Mouse (Mus musculus): Measurements from ENCODE around the gene Hoxa9.
A peak's percentile ranks its signal among the peaks of the same experiment; 100 is the strongest.

Hoxa9 gene

DNA sequence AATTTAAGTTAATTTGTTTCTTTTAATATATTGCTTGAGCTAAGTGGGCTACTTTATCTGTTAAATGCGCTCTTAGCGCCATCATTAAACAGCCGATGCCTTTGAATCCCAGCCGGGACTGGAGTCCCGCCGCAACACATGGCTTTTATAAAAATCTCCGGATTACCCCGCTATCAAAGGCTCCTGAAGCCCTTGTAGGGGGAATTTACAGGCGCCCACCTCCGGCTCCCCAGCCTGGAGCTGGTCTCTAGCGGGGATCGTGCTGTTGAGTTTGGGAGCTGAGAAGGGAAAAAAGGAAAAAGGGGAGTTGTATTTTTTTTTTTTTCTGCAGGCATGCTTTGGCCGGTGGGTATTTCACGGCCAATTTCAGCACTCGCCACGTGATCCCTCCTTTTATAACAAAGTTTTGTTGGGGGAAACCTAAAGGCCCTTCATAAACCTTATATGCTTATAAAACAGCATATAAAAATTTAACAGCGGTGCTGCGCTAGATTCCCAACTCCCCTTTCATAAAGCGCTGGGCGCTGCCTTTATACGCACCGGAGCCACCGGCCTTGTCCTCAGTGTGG lies 13.7 kb upstream of the Hoxa9 start:
- DNase-seq (ENCODE audit: low spot score): no peak

DNA sequence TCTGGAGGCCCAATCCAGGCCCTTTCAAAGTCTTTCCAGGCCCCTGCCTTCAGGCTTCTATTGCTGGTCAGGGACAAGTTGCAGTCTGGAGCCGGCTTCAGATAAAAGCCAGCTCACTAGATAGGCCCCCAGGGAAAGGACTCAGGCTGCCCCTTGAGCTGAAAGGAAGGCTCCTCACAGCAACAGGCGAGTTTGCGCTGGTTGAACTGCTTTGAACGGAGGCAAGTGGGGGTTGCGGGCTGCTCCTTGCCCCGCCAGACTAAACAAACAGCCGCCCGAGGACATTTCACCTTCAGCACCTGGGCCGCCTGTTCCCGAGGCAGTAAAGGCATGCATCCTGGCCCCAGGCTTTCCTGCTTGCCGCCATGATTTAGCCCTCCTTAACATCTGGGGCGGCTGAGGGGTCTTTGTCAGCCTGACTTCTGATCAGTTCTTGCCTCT lies 12.8 kb upstream of the Hoxa9 start:
- no peak for DNase-seq (ENCODE audit: low spot score)

DNA sequence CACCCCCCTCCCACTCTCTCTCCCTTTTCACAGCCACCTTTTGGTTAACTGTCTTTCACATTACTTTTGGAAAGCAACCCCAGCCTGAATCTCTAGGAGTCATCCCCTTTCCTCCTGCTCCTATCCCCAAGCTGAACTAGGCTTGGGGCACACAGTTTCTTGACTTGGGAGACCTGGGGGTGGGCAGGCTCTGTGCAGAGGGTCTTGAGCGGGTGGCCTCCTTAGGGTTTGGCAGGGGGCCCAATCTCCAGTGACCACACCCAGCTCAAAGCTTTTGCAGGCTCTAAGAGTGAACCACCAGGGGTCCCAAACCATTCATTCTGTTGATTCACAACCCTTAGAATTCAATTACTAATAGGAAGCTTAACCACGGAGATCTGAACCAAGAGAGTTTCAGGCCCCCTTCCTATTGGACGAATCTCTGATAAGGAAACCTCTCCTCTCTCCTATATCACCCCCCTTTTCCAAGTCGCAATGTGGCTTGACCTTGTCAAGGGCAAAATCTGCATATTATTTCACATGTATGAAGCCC lies 12.0 kb upstream of the Hoxa9 start:
- no peak for DNase-seq (ENCODE audit: low spot score)

DNA sequence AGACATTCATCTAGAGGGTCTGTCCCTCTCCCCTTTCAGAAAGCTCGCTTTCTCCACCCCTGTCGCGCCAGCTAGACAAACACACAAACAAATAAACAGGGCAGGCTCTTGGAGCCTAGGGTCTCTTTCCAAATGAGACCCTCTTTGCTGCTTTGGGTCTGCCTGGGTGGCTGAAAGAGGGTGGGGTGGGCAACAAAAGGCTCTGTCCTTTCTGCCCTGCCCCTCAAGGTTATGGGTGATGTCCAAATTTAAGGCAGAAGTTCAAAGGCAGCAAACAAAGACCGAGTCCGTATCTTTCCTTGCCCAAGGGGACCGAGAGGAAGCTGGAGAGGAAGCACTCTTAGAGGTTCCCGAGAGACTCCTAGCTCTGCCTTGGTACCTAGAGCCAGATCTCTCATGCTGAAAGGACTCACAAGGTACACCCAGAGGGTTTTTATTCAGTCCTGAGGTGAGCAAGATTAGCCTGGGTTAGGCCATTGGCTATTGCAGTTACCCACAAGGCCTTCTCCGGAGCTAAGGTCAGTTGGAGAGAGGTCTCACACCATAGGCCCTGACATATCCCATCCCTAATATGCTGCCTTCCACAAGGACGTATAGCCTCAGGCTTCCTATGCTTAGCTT lies 10.2 kb upstream of the Hoxa9 start:
- no peak for DNase-seq (ENCODE audit: low spot score)

DNA sequence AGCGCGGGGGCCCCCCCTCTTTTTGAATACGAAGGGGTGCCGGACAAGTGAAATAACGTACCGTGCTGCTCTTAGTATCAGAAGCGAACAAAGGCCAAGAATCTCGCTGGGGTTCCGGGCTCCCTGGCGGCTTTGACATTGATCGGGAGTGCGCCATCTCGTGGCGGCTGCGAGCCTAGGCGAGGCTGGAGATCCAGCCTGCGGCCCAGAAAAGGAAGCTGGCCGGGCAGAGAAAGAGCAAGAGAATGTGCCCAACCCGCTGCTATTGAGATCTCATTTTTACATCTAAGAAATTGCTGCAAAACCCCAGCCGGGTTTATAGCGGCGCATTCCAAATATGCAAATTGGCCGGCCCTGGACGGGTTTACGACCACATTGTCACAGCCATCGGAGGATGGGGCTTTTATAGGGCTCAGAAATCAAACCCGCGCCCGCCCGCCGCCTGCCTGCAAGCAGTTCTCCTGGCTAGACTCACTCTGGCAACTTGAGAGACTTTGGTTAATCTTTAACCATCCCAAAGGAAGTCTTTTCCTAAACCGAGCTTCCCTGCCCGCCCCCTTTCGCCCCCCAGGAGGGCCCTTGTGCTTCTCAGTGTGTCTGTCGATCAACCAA lies 9.6 kb upstream of the Hoxa9 start, which contains the start of gene Hoxa10:
Gene Hoxa10 (minus strand): TSS at position 466 of the 612 bp plus-strand sequence.
- DNase-seq (ENCODE audit: low spot score): peak; percentile 71

DNA sequence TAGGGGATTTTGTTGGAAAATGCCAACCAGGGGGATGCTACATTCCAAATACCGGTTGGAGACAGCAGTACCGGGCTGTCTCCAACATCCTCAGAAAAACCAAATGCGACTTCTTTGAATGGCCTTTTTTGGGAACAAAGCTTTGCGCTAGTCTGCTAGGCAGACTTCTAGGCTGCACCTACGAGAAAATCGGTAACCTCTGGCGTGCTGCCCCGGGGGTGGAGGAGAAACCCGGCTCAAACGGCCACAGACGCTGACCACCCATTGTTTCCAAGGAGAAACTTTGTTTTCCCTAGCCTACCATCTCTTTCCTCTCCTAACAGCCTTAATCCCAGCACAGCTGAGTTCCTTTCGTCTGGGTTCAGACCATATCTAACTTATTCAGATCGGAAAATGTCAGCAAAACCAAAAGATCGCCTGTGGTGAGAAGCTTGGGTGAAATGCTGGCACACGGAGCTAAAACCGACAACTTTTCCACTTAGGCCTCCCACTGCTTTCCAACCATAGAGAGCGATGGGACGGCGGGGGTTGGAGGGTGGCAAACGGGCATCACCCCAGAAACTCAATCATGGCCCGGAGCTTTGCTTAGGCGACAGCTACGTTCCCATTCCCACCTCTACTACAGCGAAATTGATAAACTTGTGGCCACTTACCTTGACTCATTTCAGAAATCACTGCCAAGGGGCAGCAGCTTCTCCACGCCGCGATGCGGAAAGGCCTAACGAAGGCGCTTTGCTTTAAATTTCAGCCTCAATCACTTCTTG lies 8.9 kb upstream of the Hoxa9 start:
- no peak for DNase-seq (ENCODE audit: low spot score)

DNA sequence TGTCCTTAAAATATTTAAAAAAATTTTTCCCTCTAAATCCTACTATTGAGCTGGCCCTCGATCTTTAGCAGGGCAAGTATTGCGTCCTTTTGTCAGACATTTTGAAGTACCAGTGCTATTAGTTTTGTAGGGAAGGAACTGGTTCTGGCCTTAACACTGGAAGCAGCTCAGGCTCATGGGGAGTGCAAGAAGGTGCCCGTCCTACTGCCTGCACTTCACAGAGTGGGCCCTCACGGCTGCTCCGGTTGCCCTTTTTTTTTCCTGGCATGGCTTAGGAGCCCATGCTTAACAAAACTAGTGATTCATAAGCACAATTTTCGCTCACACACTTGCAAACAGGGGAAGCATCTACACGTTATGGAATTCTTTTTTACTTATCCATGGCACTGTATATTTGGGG lies 8.1 kb upstream of the Hoxa9 start:
- DNase-seq (ENCODE audit: low spot score): no peak

DNA sequence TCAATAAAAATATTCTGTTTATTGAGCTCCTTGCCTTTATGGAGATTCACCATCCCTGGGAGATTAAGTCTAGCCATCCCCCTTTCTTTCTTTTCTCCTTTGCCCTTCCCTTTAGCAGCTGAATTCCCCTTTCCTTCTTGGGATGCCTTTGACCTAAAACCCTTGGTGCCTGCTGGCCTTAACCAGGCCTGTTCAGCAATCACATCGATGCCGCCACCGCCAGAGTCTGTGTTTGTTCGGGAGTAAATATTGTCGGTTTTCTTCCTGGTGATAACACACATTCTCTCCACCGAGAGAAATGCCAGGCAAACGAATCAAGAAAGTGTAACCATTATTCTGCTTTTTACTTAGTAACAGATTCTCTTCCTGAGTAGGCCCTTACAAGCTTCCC lies 7.3 kb upstream of the Hoxa9 start:
- no peak for DNase-seq (ENCODE audit: low spot score)

DNA sequence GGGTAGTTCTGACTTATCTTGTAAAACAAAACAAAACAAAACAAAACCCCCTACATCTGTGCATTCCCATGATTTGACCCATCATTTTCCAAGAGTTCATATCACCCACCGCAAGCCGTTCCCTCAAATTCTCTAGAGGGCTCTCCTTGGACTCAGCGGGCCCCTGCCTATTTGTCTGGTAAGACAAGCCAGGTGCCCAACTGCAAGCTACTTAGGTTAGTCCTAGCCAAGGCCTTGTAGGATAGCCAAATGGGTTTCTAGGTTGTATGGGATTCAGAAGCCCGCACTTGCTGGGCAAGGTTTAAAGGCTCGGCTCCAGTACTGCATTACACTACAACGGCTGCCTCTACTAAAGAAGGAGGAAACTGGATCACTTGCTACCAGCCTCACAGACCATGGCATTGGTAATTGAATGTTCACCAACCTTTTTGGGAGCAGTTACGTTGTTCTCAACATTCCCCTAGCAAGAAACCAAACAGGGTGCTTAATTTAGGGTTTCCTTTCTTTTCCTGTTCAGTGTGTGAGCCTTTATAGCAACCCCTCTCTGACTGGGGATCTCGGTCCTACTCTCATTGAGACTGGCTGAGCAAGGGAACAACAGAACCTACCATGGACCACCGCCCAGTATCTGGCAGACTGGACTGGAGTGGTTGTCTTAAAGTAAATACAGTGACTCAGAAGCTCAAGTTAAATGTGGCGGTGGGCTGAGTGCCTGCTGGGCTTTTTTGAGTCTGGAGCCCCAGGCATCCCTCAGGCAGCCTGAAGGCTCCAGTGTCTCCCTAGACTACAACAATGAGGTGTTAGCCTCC lies 6.7 kb upstream of the Hoxa9 start:
- DNase-seq (ENCODE audit: low spot score): no peak

DNA sequence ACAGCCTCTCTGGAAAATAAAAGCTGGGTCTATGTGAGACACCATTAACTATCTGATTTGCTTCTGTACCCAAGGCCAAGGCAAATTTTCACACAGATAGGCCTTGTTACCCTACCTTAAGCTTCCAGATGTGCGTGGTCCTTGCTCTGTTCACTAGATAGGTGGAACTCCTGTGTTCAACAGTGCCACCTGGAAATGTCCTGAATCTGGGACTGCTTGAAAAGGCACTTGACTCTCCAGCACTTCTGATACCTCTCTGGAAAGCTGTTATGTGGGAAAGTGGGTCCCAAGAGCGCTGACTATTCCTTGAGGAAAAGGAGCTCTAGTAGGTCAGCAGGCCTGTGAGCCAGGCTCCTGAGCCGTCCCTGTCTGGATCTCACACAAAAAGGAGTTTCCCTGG lies 5.9 kb upstream of the Hoxa9 start:
- no peak for DNase-seq (ENCODE audit: low spot score)

DNA sequence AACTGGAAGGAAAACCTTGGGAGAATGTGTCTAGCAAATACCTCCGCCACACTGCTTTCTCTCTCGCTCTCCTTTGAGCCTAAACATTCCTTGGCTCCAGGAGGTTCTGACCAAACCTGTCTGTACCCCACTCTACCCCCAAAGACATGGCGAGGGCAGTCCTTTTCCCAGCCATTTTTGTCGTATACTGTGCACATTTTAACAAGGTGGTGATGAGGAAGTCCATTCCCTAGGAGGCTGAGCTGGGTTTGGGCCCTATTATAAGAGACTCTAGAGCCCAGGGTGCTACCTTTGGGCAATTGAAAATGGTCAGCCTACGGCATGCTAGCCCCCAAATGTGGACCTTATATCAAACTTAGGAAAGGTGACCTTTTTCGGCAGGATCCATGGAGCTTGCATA lies 5.0 kb upstream of the Hoxa9 start:
- no peak for DNase-seq (ENCODE audit: low spot score)

DNA sequence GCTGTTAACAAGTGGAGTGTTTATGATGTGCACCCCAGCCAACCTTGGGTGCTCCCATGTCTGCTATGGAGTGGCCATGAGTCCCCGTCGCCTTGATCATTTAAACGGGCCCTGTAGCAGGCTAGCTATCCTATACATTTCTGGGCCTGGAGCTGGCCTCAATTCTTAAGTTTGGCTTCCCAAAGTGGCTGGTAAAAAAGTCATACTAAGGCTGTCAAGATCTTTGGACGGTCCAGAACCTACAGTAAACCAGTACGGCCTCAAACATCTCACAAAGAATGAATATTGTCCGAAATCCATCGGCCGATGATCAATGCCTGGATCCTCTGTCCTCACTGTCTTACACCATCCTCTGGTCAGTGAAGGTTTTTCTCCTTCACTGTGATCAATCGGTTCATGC lies 4.4 kb upstream of the Hoxa9 start:
- no peak for DNase-seq (ENCODE audit: low spot score)

DNA sequence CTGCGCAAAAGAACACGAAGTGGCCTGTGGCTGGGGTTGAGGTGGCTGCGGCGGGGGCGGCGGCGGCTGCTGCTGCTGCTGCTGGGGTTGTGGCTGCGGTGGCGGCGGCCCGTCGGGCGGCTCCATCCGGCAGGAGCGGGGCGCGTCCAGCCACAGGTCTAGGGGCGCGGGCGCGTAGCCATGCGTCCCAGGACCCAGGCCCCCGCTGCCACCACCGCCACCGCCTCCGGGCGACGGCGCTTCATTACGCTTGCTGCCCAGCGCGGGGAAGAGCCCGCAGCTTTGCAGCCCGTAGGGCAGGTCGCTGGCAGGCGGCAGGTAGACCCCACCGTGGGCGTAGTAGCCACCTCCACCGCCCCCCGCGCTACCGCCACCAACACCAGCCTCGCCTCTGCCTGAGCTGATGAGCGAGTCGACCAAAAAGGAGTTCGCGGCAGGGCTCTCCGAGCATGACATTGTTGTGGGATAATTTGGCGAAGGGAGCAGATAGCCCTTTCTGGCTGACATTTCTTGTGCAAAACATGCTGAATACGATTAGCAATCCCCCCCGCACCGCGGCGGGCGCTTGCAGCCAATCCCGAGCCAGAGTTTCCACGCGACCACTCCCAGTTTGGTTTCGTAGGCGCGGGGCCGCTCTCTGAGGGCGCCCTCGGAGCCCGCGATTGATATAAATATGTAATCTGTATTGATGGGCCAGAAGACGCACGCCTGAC lies 3.7 kb upstream of the Hoxa9 start:
- DNase-seq (ENCODE audit: low spot score): no peak

DNA sequence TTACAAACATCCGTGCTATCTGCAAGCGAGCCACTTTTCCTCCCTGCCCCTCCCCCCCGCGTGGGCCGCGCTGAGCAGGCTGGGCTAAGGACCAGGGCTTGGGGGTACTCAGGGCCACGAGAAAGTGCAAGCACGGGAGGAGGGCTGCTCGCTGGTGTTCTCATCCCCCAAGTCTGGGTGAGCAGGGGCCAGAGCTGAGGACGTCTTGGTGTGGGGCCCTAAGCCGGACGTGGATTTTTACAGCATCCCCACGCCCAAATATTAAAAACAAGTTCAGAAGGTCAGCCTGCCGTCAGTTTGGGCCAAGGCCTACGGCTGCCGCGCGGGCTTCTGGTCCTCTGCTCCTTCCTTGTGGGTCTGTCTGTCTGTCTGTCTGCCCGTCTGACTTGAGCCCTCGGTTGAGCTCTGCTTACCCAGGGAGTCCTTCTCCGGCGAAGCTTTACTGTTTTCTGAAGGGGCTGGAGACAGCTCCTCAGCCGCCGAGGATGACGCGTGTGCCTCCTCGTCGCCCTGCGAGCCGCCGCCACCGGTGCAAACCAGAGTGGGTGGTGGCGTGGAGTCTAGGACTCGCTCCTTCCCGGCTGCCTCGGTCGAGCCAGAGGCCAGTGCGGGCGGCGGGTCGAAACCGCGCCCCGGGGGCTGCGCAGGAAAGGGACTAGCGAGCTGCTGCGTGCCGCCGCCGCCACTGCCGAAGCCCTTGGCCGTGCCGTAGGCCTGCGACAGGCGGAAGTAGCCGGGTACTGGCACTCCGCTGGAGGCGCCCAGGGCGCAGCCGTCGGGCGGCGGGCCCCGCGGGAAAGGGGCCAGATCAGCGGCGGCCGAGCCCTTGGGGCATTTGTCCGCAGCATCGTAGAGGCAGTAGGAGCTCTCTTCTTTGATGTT lies 2.9 kb upstream of the Hoxa9 start:
- DNase-seq (ENCODE audit: low spot score): no peak

DNA sequence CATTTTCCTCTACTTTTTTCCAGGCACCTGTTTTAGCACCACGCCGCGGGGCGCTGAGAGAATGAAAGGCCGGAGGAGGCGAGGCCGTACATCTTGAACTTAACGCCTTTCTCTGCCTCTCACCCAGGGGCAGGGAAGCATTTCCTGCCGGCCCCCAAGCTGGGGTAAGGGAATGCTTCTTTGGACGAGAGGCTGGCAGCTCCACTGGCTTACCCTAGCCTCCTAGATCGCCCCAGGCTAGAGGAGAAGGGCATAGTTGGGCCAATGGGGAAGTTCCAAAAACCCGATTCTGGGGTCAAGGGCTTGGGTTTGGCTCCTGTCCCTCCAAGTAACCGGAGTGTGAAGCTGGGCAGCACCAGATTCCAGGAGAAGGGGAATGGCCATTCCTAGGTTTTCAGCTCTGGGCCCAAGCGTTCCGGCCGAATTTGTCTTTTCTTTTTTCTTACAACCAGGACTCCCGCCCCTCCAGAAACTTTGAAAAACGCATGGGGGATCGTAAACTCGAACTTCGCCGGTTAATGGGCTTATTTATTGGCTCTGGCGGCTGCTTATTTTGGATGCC lies 2.2 kb upstream of the Hoxa9 start:
- DNase-seq (ENCODE audit: low spot score): no peak

DNA sequence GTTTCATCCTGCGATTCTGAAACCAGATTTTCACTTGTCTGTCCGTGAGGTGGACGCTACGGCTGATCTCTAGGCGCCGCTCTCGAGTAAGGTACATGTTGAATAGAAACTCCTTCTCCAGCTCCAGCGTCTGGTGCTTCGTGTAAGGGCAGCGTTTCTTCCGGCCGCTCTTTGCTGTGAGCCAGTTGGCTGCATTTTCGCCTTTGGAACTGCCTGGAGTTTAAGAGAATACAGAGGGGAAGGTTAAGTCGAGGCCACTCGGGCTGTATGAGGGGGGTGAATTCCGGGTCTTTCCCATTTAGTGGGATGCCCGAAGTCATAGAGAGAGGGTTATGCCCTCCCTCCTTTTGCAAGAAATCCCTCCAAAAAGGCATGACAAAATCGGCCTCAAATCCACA lies 1.7 kb upstream of the Hoxa9 start:
- no peak for DNase-seq (ENCODE audit: low spot score)

DNA sequence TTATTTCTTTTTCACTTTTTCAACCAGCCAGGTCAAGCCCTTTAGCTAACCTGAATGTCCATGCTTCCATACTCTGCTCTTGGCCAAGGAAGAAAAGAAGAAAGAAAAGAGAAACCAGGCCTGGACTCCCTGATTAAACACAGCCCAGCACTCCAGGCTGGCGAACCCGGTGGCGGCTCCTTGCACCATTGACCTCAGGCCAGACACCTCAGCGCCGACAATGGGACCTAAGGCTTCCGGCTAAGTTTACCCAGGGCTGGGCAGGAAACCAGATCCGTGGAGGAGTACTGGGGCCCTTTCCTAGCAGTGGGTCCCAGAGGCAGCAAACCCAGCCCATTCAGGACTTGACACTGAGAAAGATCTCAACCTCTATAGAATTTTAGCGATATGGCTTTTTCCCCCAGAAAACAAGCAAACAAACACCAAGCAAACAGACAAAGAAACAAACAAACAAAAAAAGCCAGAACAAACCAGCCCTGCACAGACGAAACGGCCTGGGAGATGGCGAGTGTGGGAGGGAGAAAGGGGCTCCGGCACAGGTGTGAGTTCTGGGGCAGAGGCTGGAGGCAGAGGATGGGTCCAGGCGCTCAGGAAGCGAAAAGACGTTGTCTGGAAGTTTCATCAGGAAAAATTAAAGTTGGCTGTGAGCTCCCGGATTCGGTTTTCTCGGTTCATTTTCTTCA lies 1.1 kb upstream of the Hoxa9 start:
- DNase-seq (ENCODE audit: low spot score): no peak

DNA sequence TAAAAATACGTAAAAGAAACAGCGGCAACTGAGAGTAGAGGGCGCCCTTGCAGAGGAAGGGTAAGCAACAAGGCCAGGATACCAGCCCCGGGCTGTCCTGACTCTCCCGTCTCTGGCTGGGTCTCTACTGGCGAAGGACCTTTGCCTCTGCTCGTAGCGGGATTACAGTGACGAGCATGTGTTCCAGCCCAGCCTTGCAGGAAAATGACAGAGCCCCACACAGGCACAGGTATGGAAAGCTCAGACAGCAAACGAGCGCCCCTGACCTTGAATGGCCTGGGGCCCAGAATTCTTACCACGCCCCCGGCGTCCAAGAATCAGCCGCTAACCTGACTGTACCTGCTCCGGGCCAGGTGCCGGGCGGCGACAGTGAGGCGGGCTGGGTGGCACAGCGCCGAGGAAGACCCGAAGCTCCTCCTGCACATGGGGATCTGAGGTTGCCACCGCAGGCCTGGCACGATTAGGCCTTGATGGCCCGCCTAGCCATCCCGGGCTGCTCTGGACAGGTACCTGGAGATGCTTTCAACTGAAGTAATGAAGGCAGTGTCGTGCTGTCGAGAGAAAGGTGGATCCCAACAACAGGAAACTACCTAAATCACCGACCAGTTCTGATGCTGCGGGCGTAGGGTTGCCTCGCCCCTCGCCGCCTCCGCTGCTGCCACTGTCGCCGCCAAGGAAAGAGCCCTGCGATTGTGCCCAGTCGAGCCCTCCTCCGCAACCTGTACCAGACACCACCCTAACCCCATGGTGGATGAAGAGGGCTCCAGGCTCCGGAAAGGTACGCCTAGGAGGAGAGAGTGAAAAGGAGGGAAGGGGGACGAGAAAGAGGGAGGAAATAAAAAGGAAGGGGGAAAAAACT lies 1.1 kb downstream of the Hoxa9 start:
- no peak for DNase-seq (ENCODE audit: low spot score)

All from ovary, postnatal 36 days (tissue).